Mouse (Mus musculus): ENCODE measurements around the gene 1700029F12Rik.
"Not testable (repeated sequence)": the region's sequence is repeated elsewhere in the genome, so short reads cannot be mapped to it uniquely, and the experiment has no call there.

Gene 1700029F12Rik

DNA sequence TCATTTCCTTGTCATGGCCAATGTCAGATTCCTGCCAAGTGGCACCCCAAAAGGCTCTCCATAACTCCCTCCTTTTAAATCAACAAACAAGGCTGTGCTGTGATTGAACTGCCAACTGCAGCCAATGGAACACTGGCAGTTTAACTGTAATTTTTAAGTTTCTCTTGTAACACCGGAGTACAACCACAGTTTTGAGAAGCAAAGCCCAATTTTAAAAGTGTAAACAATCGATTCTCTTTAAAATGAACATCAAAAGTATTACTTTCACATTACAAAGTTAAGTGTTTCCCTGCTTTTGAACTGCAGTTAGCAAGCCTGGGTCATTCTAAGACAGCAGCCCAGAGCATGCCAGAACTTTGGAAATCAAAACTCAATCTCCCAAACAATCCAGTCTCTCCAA is at the start of gene 1700029F12Rik:
1700029F12Rik (minus strand) TSS at position 101 of the 400 bp plus-strand sequence.
- DNase-seq (ENCODE audit: low spot score): no peak

GRCm38 (mm10) chr13:97082432-97082831 is 48.3 kb upstream of the 1700029F12Rik start:
- no peak for DNase-seq (ENCODE audit: low spot score)

- DNase-seq (ENCODE audit: low spot score): no peak
These were observed 46.5 kb upstream of the 1700029F12Rik start for GRCm38 (mm10) chr13:97080615-97081014.

DNA sequence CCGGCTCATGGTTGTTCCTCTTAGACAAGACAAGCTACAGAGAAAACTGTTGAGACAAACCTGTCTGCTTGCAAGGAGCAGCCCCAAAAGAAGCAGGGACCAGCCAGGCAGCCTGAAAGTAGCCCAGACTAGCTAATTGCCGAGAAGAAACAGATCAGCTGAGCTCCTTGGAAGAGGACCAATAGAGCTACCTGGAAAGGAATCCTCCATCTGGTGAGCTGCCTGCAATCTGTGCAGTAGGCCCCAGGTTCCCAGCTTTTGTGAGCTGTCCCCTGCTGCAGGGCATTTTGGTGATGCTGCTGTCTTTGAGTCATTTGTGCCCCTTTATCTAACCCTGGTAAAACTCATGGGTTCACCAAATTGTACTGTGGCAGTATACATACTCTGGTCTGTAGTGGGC is 46.0 kb upstream of the 1700029F12Rik start:
- DNase-seq (ENCODE audit: low spot score): no peak

GRCm38 (mm10) chr13:97077556-97077955 is 43.4 kb upstream of the 1700029F12Rik start:
- no peak for DNase-seq (ENCODE audit: low spot score)

- DNase-seq (ENCODE audit: low spot score): no peak
These were observed 39.3 kb upstream of the 1700029F12Rik start for GRCm38 (mm10) chr13:97073497-97073896.

DNA sequence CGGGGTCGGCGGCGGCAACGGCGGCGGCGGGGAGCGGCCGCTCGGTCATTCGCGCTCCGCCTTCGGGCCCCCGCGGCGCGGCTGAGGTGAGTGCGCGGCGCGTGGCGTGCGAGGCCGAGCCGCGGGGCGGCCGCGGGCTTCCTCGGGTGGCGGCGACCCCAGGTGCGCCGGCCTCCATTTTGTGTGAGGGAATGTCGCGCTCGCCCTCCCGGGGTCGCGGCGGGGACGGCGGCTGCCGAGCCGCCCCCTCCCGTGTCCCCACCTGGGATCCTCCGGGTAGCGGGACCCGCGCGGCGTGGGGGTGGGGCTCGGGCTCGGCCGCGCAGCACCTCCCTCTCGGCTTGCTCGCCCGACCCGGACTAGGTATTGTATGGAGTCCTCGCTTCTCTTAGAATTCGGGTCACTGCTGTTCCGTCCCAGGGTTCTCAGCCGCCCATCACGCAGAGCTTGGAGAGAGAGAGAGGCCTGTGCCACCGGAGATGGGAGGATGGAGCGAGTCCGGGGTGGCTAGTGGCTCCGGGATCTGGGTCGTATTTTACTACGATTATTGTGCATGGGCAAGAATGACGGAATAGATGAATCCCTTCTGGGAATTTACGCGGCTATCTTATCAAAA is 37.6 kb upstream of the 1700029F12Rik start:
- DNase-seq (ENCODE audit: low spot score): peak; percentile 37

- peak; percentile 35 for DNase-seq (ENCODE audit: low spot score)
These were observed 36.9 kb upstream of the 1700029F12Rik start for GRCm38 (mm10) chr13:97070931-97071625.

GRCm38 (mm10) chr13:97068151-97068550 is 34.0 kb upstream of the 1700029F12Rik start:
- DNase-seq (ENCODE audit: low spot score): no peak

DNA sequence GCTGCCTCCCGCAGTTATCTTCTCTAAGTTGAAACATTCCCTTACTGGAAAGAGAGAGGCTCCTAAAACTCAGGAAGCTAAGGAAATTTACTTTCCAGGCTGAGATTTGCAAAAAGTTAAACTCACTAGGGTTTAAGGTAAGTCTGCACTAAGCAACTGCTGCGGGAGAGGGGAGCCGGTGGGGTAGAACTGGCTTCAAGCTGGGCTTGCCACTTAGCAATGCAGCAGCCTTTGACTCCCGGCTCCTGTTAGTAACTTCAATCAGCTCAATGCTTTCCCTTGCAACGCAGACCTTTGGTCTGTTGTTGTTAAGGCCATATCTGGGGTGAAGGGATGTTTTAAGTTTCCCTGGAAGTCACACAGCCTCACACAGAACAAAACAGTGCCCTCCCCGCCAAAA is 33.5 kb upstream of the 1700029F12Rik start:
- DNase-seq (ENCODE audit: low spot score): no peak

DNA sequence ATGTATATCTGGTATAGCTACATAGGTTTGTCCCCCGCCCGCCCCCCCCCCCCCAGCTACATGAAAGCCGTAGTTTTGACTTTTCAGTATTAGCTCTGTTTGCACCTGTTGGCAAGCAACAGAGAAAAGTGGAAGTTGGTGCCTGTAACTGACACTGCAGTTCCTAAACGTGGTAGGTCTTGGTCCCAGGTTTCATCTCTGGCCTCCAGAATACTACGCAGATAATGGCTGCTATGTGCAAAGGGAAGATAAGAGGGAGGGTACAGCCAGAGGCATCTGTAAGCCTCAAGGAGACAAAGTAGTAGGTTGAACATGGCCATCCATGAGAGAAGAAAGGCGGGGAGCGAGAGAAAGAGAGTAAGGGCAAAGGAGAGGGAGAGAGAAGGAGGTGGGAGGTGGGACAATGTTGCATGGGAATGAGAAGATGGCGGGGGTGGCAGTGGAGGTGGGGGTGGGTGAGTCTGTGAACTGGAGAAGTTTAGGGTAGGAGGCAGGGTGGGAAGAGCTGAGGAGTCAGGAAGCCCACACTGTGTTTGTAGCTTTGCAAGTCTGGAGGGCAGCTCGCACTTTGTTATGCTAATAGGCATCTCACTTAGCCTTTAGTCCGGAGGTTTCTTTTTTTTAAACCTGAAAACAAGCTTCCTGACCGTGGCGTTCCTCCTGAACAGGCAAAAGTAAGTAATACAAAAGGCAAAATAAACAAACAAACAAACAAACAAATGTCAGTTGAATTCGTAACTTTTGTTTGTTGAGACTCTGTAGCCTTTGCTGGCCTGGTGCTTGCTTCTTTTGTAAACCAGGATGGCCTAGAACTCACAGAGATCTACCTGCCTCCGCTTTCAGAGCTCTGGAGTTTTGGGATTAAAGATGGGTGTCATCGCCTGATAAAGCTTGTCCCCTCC is 32.7 kb upstream of the 1700029F12Rik start, which contains the start of gene Fam169a:
Fam169a (plus strand) TSS at position 638 of the 902 bp plus-strand sequence.
- no peak for DNase-seq (ENCODE audit: low spot score)

GRCm38 (mm10) chr13:97064844-97065621 is 30.9 kb upstream of the 1700029F12Rik start:
- DNase-seq (ENCODE audit: low spot score): not testable (repeated sequence)

- DNase-seq (ENCODE audit: low spot score): no peak
These were observed 30.3 kb upstream of the 1700029F12Rik start for GRCm38 (mm10) chr13:97064413-97064812.

DNA sequence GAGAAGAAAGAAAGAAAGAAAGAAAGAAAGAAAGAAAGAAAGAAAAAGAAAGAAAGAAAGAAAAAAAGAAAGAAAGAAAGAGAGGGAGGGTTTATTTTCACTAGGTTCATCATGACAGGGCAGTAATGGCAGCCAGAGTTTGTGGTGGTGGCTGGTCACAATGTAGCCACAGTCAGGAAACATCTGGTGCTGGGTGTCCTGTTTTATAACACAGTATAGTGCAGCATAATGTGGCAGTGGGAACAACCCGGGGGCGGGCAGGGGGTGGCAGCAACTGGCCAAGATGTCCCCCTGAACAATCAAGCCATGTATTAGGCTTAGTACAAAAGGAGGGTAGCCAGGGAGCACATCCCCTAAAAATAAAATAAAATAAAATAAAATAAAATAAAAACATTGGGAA is 29.3 kb upstream of the 1700029F12Rik start:
- no peak for DNase-seq (ENCODE audit: low spot score)

DNA sequence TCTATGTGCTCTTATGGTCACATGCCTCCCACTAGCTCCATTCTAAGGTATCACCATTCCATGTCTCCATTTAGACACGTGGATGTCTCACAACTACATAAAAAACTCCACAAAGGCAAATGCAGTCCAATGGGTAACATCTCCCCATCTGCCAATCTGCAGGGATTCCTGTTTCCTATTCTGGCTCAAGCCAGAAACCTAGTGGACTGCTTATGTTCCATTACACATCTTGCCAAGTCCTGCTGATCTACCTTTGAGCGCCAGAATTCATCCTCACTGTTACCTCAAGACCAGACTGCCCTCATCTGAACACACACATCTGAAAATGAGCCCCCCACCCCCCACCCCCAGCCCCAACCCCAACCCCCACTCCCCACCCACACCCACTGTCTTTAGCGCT is 28.0 kb upstream of the 1700029F12Rik start:
- DNase-seq (ENCODE audit: low spot score): no peak

- DNase-seq (ENCODE audit: low spot score): no peak
These were observed 26.2 kb upstream of the 1700029F12Rik start for GRCm38 (mm10) chr13:97060331-97060730.

DNA sequence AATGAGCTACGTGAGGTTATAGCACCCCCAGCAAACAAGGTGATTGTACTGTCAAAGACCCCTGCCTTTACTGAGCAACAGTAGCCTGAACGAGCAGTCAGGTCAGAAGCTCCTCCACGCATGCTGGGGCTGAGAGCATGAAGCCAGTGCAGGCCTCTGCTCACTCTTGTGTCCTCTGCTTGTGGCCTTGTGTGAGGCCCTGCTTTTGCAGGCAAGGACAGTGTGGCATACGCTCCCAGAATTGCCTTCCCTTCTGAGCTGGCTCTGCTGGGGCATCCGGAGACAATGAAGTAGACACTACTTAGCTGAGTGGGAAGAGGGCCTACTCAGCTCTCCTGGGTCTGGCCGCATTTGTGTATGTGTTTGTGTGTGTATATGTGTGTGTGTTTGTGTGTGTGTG is 25.6 kb upstream of the 1700029F12Rik start:
- peak; percentile 31 for DNase-seq (ENCODE audit: low spot score)

- peak; percentile 18 for DNase-seq (ENCODE audit: low spot score)
These were observed 23.7 kb upstream of the 1700029F12Rik start for GRCm38 (mm10) chr13:97057817-97058216.

DNA sequence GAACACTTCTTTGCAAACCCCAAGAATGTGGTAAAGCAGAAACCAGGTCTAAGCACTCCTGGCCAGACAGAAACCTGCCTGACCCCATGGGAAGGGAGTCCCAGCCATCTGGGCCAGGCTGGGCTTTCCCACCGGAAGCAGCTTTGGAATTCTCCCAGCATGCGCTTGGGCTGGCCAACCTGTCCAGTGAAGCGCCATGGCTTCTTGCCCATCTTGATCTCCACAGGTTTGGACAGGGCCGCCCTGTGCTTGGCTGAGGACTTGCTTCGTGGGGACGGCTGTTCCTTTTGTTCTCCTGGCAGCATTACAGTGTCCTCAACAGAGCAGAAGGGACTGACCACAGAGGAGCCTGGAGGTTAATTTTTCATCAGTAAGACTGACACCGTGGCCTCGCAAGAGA is 19.7 kb upstream of the 1700029F12Rik start:
- DNase-seq (ENCODE audit: low spot score): no peak

GRCm38 (mm10) chr13:97052667-97053066 is 18.5 kb upstream of the 1700029F12Rik start:
- DNase-seq (ENCODE audit: low spot score): peak; percentile 44

DNA sequence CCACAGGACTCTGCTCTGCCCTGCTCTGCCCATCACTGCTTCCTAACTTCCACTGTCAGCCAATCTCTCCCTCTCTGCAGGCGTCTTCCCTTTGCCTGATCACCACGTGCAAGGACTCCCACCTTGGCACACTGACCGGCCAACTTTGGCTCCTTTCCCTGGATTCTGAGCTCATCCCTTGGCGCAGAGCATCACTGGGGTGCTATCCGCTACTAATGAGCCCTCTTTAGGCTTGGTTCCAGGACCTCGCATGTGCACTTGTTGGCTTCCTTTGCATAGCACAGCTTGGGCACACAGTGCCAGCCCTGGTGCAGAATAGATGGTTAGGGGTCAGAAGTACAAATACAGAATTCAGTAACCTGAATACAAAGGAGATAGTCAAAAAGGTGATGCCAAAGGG is 17.0 kb upstream of the 1700029F12Rik start:
- DNase-seq (ENCODE audit: low spot score): no peak

- DNase-seq (ENCODE audit: low spot score): no peak
These were observed 4.1 kb downstream of the 1700029F12Rik start for GRCm38 (mm10) chr13:97030075-97030474.

All from ovary, postnatal 36 days (tissue).